Mouse (Mus musculus) forebrain, embryonic 12.5 days (tissue): ENCODE data around the gene Lrrc20. TPM values are rescaled to one million over a fixed set of nuclear protein-coding genes. Genes with fewer than 3 reads are reported as not detected.

Experiments
- polyA plus RNA-seq: library from polyadenylated mRNA; unstranded; fragments of >200 nt; fragmentation: Nextera tagmentation; extraction: Ambion mirVana; gene quantifications from 2 replicates; pipeline ENCODE4 v1.2.1, GENCODE M21; 2016

Lrrc20 gene
- polyA plus RNA-seq, 1 experiment from 2014 or later = 14.4 TPM

Other genes starting within 250 kb of the Lrrc20 start
- 0.36 and 0.45 TPM in 2 replicates for gene Adamts14, start 202.4 kb upstream of the Lrrc20 start, polyA plus RNA-seq
- not detected in 2 replicates for gene Prf1, start 178.0 kb upstream of the Lrrc20 start, polyA plus RNA-seq
- 20.7 and 22.9 TPM in 2 replicates for gene Pald1, start 92.3 kb upstream of the Lrrc20 start, polyA plus RNA-seq
- gene Nodal, start 57.8 kb upstream of the Lrrc20 start, polyA plus RNA-seq = 0.15 TPM in 1 of 2 replicates, not detected in the other
- gene Eif4ebp2, start 23.1 kb upstream of the Lrrc20 start, polyA plus RNA-seq = 87.6 and 88.3 TPM in 2 replicates
- 0.18 and 0.36 TPM in 2 replicates for gene Npffr1, start 119.7 kb downstream of the Lrrc20 start, polyA plus RNA-seq
- gene Ppa1, start 172.8 kb downstream of the Lrrc20 start, polyA plus RNA-seq = 264 and 269 TPM in 2 replicates
- gene Sar1a, start 204.5 kb downstream of the Lrrc20 start, polyA plus RNA-seq = 216 and 221 TPM in 2 replicates
- gene Tysnd1, start 219.7 kb downstream of the Lrrc20 start, polyA plus RNA-seq = 28.4 and 28.9 TPM in 2 replicates
- 5.8 and 6.1 TPM in 2 replicates for gene Aifm2, start 239.5 kb downstream of the Lrrc20 start, polyA plus RNA-seq